Mouse (Mus musculus) adrenal gland, adult 2 months (tissue): ENCODE results near the gene Blm. TPM values are rescaled to one million over a fixed set of nuclear protein-coding genes. Genes with fewer than 3 reads are reported as not detected.

Experiments used
- DNase-seq: peaks from one replicate; pipeline ENCODE4 v3.0.0; 2021
- polyA plus RNA-seq: library from polyadenylated mRNA; depleted of rRNA; stranded (reverse); fragments of >200 nt; gene quantifications from 2 replicates; pipeline ENCODE4 v1.2.3, GENCODE M21; 2012; rRNA removed
- total RNA-seq, 2 experiments: library from RNA; stranded (reverse); gene quantifications; 2 replicates each; pipeline ENCODE4 v1.2.3; 2021

Gene Blm
- total and polyA plus RNA-seq, 3 experiments: 0.17 to 3.1 (median 2.0) TPM

DNA sequence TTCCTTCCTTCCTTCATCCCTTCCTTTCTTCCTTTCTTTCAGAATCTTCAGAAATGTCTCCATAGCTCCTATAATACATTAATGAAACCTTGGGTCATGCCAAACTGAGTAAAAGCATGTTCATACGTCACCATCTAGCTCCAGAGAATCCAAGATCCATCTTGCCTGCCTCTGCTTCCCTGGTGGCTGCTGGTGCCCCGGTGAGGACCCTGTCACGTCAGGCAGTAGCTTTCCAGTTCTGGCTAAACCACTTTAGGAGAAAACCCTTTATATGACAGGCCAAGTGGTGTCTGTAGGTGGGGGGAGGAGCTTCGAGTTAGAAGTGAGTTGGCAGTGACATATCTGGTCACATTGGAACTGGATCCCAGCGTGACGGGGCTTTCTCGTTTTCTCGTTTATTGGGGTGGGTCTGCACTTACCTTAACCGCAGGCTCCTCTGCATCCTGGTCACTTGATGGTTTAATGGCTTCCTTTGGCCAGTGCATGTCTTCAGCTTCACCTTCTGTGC lies 129.7 kb downstream of the Blm start, which contains the start of gene Furin:
TSS of gene Furin (minus strand) at position 249 of the 508 bp plus-strand sequence.
- DNase-seq: no peak

Other genes starting within 250 kb of the Blm start
- gene Prc1, start 240.7 kb downstream of the Blm start, total RNA-seq: 1 to 10 TPM; 4.0 to 5.3 TPM
- gene Prc1, start 240.7 kb downstream of the Blm start, polyA plus RNA-seq: 2.3 and 3.8 TPM in 2 replicates
- 10 to 100 TPM in 1 of 2 experiments, 1 to 10 TPM in 1; 7.4 to 10.5 TPM for gene Rccd1, start 210.7 kb downstream of the Blm start, total RNA-seq
- gene Rccd1, start 210.7 kb downstream of the Blm start, polyA plus RNA-seq: 9.0 and 12.9 TPM in 2 replicates
- 10 to 100 TPM; 66.5 to 73.0 TPM for gene Unc45a, start 194.1 kb downstream of the Blm start, total RNA-seq
- gene Unc45a, start 194.1 kb downstream of the Blm start, polyA plus RNA-seq: 69.1 and 76.9 TPM in 2 replicates
- 10 to 100 TPM; 45.5 to 50.8 TPM for gene Hddc3, start 192.0 kb downstream of the Blm start, total RNA-seq
- 25.1 and 36.4 TPM in 2 replicates for gene Hddc3, start 192.0 kb downstream of the Blm start, polyA plus RNA-seq
- gene Man2a2, start 163.7 kb downstream of the Blm start, total RNA-seq: 10 to 100 TPM; 77.2 to 99.3 TPM
- 252 and 304 TPM in 2 replicates for gene Man2a2, start 163.7 kb downstream of the Blm start, polyA plus RNA-seq
- 10 to 100 TPM in 1 of 2 experiments, 1 to 10 TPM in 1; 7.9 to 13.0 TPM for gene Fes, start 147.2 kb downstream of the Blm start, total RNA-seq
- gene Fes, start 147.2 kb downstream of the Blm start, polyA plus RNA-seq: 13.1 and 14.8 TPM in 2 replicates
- gene Furin, start 129.7 kb downstream of the Blm start, total RNA-seq: 100 to 1,000 TPM; 158 to 185 TPM
- gene Furin, start 129.7 kb downstream of the Blm start, polyA plus RNA-seq: 225 and 227 TPM in 2 replicates
- gene Crtc3, start 153.8 kb upstream of the Blm start, total RNA-seq: 10 to 100 TPM; 27.1 to 27.7 TPM
- gene Crtc3, start 153.8 kb upstream of the Blm start, polyA plus RNA-seq: 39.7 and 50.3 TPM in 2 replicates